Mouse (Mus musculus) hindbrain, embryonic 16.5 days (tissue): ENCODE data around the gene 4930583I09Rik. TPM values are rescaled to one million over a fixed set of nuclear protein-coding genes. Genes with fewer than 3 reads are reported as not detected.

ENCODE experiments used
- ATAC-seq: fragments of 200-750 bp; cut with Nextera tagmentation; 2 replicates; pipeline ENCODE4 v1.8.0; 2017; ENCODE audit warnings: moderate TSS enrichment, moderate library complexity
- H3K27ac ChIP-seq: fragments of 300-500 bp; sonication (generic); 2 replicates; pipeline ENCODE4 v1.5.1; 2014; ENCODE audit warnings: low read depth, mild to moderate bottlenecking, control low read depth, low read length, moderate library complexity
- H3K27me3 ChIP-seq: fragments of 300-500 bp; sonication (generic); replicated peaks from 2 replicates; pipeline ENCODE4 v1.6.1; 2014; ENCODE audit warnings: low read length; ENCODE audit not compliant: control insufficient read depth, insufficient read depth
- H3K36me3 ChIP-seq: fragments of 300-500 bp; sonication (generic); 2 replicates; pipeline ENCODE4 v1.6.1; 2014; ENCODE audit warnings: mild to moderate bottlenecking, low read length, moderate library complexity, mixed read lengths; ENCODE audit not compliant: control insufficient read depth, insufficient read depth
- H3K4me1 ChIP-seq: fragments of 300-500 bp; sonication (generic); 2 replicates; pipeline ENCODE4 v1.6.1; 2014; ENCODE audit warnings: low read depth, low read length; ENCODE audit not compliant: control insufficient read depth, insufficient read depth
- H3K4me2 ChIP-seq: fragments of 300-500 bp; sonication (generic); 2 replicates; pipeline ENCODE4 v1.6.1; 2014; ENCODE audit warnings: mild to moderate bottlenecking, low read length, control low read depth, moderate library complexity
- H3K4me3 ChIP-seq: fragments of 300-500 bp; sonication (generic); 2 replicates; pipeline ENCODE4 v1.5.1; 2014; ENCODE audit warnings: mild to moderate bottlenecking, low read length, control low read depth, moderate library complexity
- H3K9ac ChIP-seq: fragments of 300-500 bp; sonication (generic); 2 replicates; pipeline ENCODE4 v1.6.1; 2014; ENCODE audit warnings: low read depth, mild to moderate bottlenecking, control low read depth, low read length, moderate library complexity
- H3K9me3 ChIP-seq: fragments of 300-500 bp; sonication (generic); 2 replicates; pipeline ENCODE4 v1.6.1; 2014; ENCODE audit warnings: mild to moderate bottlenecking, low read length, moderate library complexity; ENCODE audit not compliant: control insufficient read depth
- WGBS: fragments of 180-500 bp; shearing (Covaris S2); extraction: QIAGEN DNeasy Blood & Tissue Kit; methylation state at CpG from one replicate; pipeline ENCODE4 v1.1.7; 2014; 5-methylcytosine and 5-hydroxymethylcytosine counted together
- polyA plus RNA-seq: library from polyadenylated mRNA; unstranded; fragments of >200 nt; fragmentation: Nextera tagmentation; extraction: Ambion mirVana; gene quantifications from 2 replicates; pipeline ENCODE4 v1.2.1, GENCODE M21; 2015

The 4930583I09Rik gene
- polyA plus RNA-seq, 1 experiment from 2014 or later, result not detected

DNA sequence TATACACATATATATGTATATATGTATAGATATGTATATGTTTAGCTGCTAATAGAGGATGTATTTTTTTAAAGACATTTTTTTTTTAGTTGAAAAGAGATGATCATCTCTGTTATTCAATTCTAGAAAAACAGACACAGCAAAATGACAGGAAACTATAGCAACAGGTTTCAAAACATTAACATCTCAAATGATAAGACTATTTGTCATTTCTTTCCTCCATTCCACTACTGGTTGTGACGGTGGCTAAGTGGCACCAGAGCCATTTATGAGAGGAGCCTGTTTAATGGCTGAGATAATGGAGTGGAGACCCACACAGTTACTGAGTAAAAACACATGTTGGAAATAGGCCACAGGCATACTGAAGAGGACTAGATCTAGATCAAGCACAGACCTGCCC, 49.9 kb downstream of the 4930583I09Rik start:
- Histone ChIP-seq H3K4me2 (no peak overlapping the region), H3K36me3 (no peaks in the 10 kb centered on the region), H3K4me1 (no peaks in the 10 kb centered on the region), H3K9me3 (no peaks in the 10 kb centered on the region), H3K9ac (no peak overlapping the region), H3K27ac (no peak overlapping the region), H3K4me3 (no peak overlapping the region), H3K27me3 (no peaks in the 10 kb centered on the region)
- no peak for ATAC-seq
- WGBS, result 83% methylated on average over 1 of the region's 1 CpGs

Other genes starting within 250 kb of the 4930583I09Rik start
- gene Man2a1, start 235.3 kb downstream of the 4930583I09Rik start, polyA plus RNA-seq, result 4.1 and 5.3 TPM in 2 replicates